Mouse (Mus musculus) ES-E14 (cell line): ENCODE data around the gene Dclk2.

ENCODE experiments used
- CHD2 ChIP-seq: IDR thresholded peaks from 2 replicates; pipeline ENCODE4 v1.6.1; 2014; ENCODE audit warnings: mild to moderate bottlenecking, low read depth, low read length, inconsistent platforms
- HCFC1 ChIP-seq: IDR thresholded peaks from 2 replicates; pipeline ENCODE4 v1.6.1; 2012; ENCODE audit warnings: low read length, inconsistent platforms, borderline replicate concordance; ENCODE audit not compliant: insufficient read depth
- MAFK ChIP-seq: IDR thresholded peaks from 2 replicates; pipeline ENCODE4 v1.6.1; 2014; ENCODE audit warnings: mild to moderate bottlenecking, low read depth, low read length, inconsistent platforms; ENCODE audit not compliant: insufficient read depth
- ZC3H11A ChIP-seq: IDR thresholded peaks from 2 replicates; pipeline ENCODE4 v1.6.1; 2012; ENCODE audit warnings: low read depth, mild to moderate bottlenecking, inconsistent platforms, low read length, borderline replicate concordance
- ZNF384 ChIP-seq: IDR thresholded peaks from 2 replicates; pipeline ENCODE4 v1.6.1; 2012; ENCODE audit warnings: low read depth, low read length, inconsistent platforms

DNA sequence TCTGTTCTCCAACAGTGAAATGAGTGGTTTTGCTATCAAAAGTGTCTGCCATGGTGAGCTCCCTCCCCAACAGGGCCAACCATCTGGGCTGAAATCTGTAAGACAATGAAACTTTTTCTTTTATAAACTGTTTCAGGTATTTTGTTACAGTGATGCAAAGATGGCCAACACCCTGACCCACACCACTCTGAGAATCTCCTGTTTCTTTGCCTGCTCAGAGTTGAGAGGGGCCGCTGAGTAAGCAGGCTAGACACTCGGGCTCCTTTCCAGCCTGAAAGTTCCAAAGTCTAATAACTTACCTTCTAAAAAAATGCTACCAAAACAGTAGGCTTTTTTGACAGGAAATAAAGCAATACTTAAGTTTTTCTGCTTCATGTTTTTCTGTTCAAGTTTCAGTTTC is 78.2 kb downstream of the Dclk2 start:
- TF ChIP-seq ZNF384 (no peak), ZC3H11A (no peak), MAFK (no peak), HCFC1 (no peak), CHD2 (no peak)
